Mouse (Mus musculus) thymus, adult 2 months (tissue): ENCODE data around the gene Tsen2. TPM values are rescaled to one million over a fixed set of nuclear protein-coding genes. Genes with fewer than 3 reads are reported as not detected.

Experiments used
- DNase-seq: peaks from one replicate; pipeline ENCODE4 v3.0.0; 2021
- H3K27ac ChIP-seq: fragments of 200-500 bp; 2 replicates; pipeline ENCODE4 v1.5.1; 2012; ENCODE audit warnings: low read length, control low read depth; ENCODE audit not compliant: control insufficient read depth, insufficient read depth
- H3K27me3 ChIP-seq: fragments of 200-500 bp; 2 replicates; pipeline ENCODE4 v1.6.1; 2012; ENCODE audit warnings: mild to moderate bottlenecking, low read length, moderate library complexity, mixed read lengths; ENCODE audit not compliant: control insufficient read depth, insufficient read depth
- H3K36me3 ChIP-seq: fragments of 200-500 bp; 2 replicates; pipeline ENCODE4 v1.6.1; 2012; ENCODE audit warnings: mild to moderate bottlenecking, low read length, moderate library complexity; ENCODE audit not compliant: control insufficient read depth, insufficient read depth
- H3K4me1 ChIP-seq: fragments of 200-500 bp; replicated peaks from 2 replicates; pipeline ENCODE4 v1.6.1; 2012; ENCODE audit warnings: low read length; ENCODE audit not compliant: control insufficient read depth, insufficient read depth
- H3K4me3 ChIP-seq: fragments of 200-500 bp; 2 replicates; pipeline ENCODE4 v1.5.1; 2012; ENCODE audit warnings: mild to moderate bottlenecking, low read length, control low read depth, moderate library complexity; ENCODE audit not compliant: control insufficient read depth, insufficient read depth
- CTCF ChIP-seq: fragments of 200-500 bp; IDR thresholded peaks from 2 replicates; pipeline ENCODE4 v1.5.1; 2012; ENCODE audit warnings: mild to moderate bottlenecking, control low read depth, low read length, moderate library complexity, borderline replicate concordance; ENCODE audit not compliant: control insufficient read depth, poor library complexity, insufficient read depth; ENCODE audit errors: extremely low read depth
- POLR2A ChIP-seq: fragments of 200-500 bp; IDR thresholded peaks from 2 replicates; pipeline ENCODE4 v1.6.1; 2012; ENCODE audit warnings: mild to moderate bottlenecking, low read length, control low read depth, moderate library complexity; ENCODE audit not compliant: control insufficient read depth, poor library complexity, insufficient read depth; ENCODE audit errors: extremely low read depth
- WGBS: fragments of 180-500 bp; shearing (Covaris S2); methylation state at CpG from one replicate; pipeline ENCODE4 v1.1.7; 2018; 5-methylcytosine and 5-hydroxymethylcytosine counted together
- polyA plus RNA-seq: library from polyadenylated mRNA; depleted of rRNA; stranded (reverse); fragments of >200 nt; gene quantifications from 2 replicates; pipeline ENCODE4 v1.2.3, GENCODE M21; 2012

Gene Tsen2
- polyA plus RNA-seq, 1 experiment, result 4.6 TPM

- H3K36me3 ChIP-seq, result no peaks in the 10 kb centered on the region
- DNase-seq, result no peak
- no peak overlapping the region for H3K27ac ChIP-seq
- H3K4me3 ChIP-seq, result no peak overlapping the region
- 91% methylated on average over 7 of the region's 7 CpGs for WGBS
- H3K4me1 ChIP-seq, result peaks cover 11% of the 10 kb centered on the region
- no peak for TF ChIP-seq CTCF
- H3K27me3 ChIP-seq, result no peaks in the 10 kb centered on the region
Measured at GRCm38 (mm10) chr6:115534617-115535016, 9.8 kb upstream of the Tsen2 start.

- Histone ChIP-seq H3K27ac (no peak overlapping the region), H3K4me3 (no peak overlapping the region), H3K4me1 (peaks cover 11% of the 10 kb centered on the region), H3K27me3 (no peaks in the 10 kb centered on the region), H3K36me3 (no peaks in the 10 kb centered on the region)
- DNase-seq, result no peak
- 87% methylated on average over 4 of the region's 4 CpGs for WGBS
- no peak for TF ChIP-seq CTCF
- TF ChIP-seq POLR2A, result no peak
Measured at GRCm38 (mm10) chr6:115536169-115536568, 8.3 kb upstream of the Tsen2 start.

GRCm38 (mm10) chr6:115538645-115539429 is 5.6 kb upstream of the Tsen2 start:
- Histone ChIP-seq H3K27me3 (no peaks in the 10 kb centered on the region), H3K4me3 (no peak overlapping the region), H3K36me3 (no peaks in the 10 kb centered on the region), H3K4me1 (peaks cover 5% of the 10 kb centered on the region), H3K27ac (no peak overlapping the region)
- WGBS, result 22% methylated on average over 26 of the region's 26 CpGs
- TF ChIP-seq CTCF (peak; percentile 91; the same call in 1 of the 2 replicates), POLR2A (no peak)
- peak; percentile 82 for DNase-seq

GRCm38 (mm10) chr6:115541676-115542275 is 2.7 kb upstream of the Tsen2 start:
- Histone ChIP-seq H3K36me3 (no peaks in the 10 kb centered on the region), H3K4me1 (peaks cover 10% of the 10 kb centered on the region), H3K27me3 (no peaks in the 10 kb centered on the region), H3K27ac (no peak overlapping the region), H3K4me3 (no peak overlapping the region)
- no peak for TF ChIP-seq POLR2A
- no peak for TF ChIP-seq CTCF
- DNase-seq, result no peak
- 71% methylated on average over 6 of the region's 6 CpGs for WGBS

GRCm38 (mm10) chr6:115542341-115542740 is 2.1 kb upstream of the Tsen2 start:
- H3K27ac ChIP-seq, result no peak overlapping the region
- WGBS, result 59% methylated on average over 3 of the region's 3 CpGs
- peaks cover 10% of the 10 kb centered on the region for H3K4me1 ChIP-seq
- TF ChIP-seq CTCF (no peak), POLR2A (no peak)
- H3K36me3 ChIP-seq, result no peaks in the 10 kb centered on the region
- H3K27me3 ChIP-seq, result no peaks in the 10 kb centered on the region
- no peak overlapping the region for H3K4me3 ChIP-seq
- DNase-seq, result no peak

- 71% methylated on average over 5 of the region's 5 CpGs for WGBS
- H3K4me3 ChIP-seq, result no peak overlapping the region
- no peaks in the 10 kb centered on the region for H3K27me3 ChIP-seq
- no peak overlapping the region for H3K27ac ChIP-seq
- TF ChIP-seq POLR2A (no peak), CTCF (no peak)
- peak; percentile 60 for DNase-seq
- no peaks in the 10 kb centered on the region for H3K36me3 ChIP-seq
- H3K4me1 ChIP-seq, result peaks cover 5% of the 10 kb centered on the region
Measured at GRCm38 (mm10) chr6:115546276-115546675, 1.8 kb downstream of the Tsen2 start.
